Mouse (Mus musculus) bone marrow, adult 2 months (tissue): ENCODE measurements around the gene Mical3.

Source experiments
- CTCF ChIP-seq: fragments of 200-500 bp; IDR thresholded peaks from 2 replicates; pipeline ENCODE4 v1.5.1; 2011; ENCODE audit warnings: low read length, control low read depth; ENCODE audit not compliant: control insufficient read depth, insufficient read depth
- POLR2A ChIP-seq: fragments of 200-500 bp; IDR thresholded peaks from 2 replicates; pipeline ENCODE4 v1.6.1; 2011; ENCODE audit warnings: low read depth, mild to moderate bottlenecking, control low read depth, low read length, borderline replicate concordance; ENCODE audit not compliant: control insufficient read depth

DNA sequence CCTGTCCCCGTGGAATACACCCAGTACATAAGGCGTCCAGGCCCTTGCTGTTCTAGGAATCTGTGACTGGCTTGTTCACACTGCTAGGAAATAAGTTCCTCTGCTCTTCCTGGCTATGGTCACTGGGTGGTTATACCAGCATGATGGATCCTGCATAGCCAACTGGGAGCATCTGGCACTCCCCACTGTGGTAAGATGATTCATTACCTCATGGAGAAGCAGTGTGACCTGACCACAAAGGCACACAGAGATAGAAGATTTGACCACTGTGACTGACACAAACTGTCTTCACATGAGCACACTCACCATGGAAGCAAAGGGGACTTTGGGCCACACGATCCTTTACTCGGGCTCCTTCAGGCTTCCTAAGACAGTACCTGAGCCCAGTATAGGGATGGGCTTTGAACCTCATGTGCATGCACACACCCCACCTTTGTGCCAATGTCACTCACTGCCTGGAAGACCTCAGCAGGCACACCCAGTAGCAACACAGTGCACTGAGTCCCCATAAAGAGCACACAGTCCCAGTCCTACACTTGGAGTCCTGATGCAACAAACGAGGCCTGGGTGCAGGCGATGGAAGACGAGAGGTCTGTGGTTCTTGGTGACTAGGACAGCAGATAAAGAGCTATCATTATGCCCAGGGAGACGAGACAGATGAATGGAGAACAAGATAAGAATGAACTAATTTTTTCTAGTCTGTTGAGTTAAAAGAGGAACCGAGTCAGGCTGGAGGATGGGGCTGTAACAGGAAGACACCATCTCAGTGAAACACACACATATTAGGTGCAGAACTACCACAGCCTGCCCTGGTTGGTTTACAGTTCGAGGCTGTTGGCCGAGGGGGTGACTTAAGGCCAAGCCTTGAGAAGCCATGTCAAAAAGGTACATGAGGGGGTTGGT lies 174.3 kb downstream of the Mical3 start:
- no peak for TF ChIP-seq POLR2A
- TF ChIP-seq CTCF = no peak
